ENCODE assay signal across 10 mouse cellular contexts in the genomic region with DNA sequence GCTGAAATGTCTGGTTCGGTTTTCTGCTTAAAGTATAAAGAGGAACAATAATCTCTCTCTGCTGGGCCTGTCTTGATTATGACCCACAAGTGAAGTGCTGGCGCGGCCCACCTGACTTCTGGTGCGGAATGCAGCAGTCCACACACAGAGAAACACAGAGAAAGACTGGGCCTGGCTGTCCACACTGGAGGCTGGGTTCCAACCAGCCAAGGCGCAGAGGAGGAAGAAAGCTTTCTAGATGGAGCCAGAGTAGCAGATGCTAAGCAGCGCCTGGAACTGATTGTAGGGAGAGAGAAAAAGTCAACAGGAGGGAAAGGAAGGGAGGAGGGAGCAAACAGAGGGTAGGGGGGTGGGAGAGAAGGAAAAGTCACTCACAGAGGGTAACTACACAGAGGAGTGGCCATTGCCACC.
DNase-seq lines count a peak whose midpoint lies in the region; ATAC-seq and TF ChIP-seq lines count a peak whose summit lies in the region.
"Had no signal": no experiment of that assay in that cellular context is flagged by ENCODE, and none has a peak within 500 bp of the region (broad histone marks: within the 10 kb centered on the region; RNA-seq: fewer than 3 reads in every experiment).

No protein-coding gene starts in this region.

- no peaks in the 10 kb centered on the region for H3K36me3 ChIP-seq in intestine, embryonic 14.5 days (ENCODE audit: control insufficient read depth, insufficient read depth, low read length)
- no peaks in the 10 kb centered on the region for H3K36me3 ChIP-seq in intestine, postnatal 0 days (ENCODE audit: control insufficient read depth, insufficient read depth)
- no peaks in the 10 kb centered on the region for H3K36me3 ChIP-seq in forebrain, postnatal 0 days (ENCODE audit: insufficient read depth)
- H3K36me3 ChIP-seq in stomach, embryonic 16.5 days (ENCODE audit: control insufficient read depth, insufficient read depth, low read length): no peaks in the 10 kb centered on the region
- H3K36me3 ChIP-seq: midbrain, embryonic 12.5 days had no signal

- DNase-seq in intestine, embryonic 14.5 days (ENCODE audit: low spot score): no peak
- no peak for DNase-seq in forebrain, postnatal 0 days
- DNase-seq in left cerebral cortex, postnatal 25 days (ENCODE audit: low spot score in 2 of 2): peak; percentile 61 to 81
- no peak for DNase-seq in adrenal gland, postnatal 4 days (ENCODE audit: low spot score in 2 of 2)
- DNase-seq in adrenal gland, postnatal 14 days: no peak

- intact Hi-C loops in left cerebral cortex, postnatal 25 days (cut with DNase I): loop anchor here (1.0 to 10.0 kb wide), 4 partner anchors 54 to 261 kb away; no protein-coding TSS in a partner anchor

- TF ChIP-seq CTCF in intestine, postnatal 0 days (IDR thresholded peaks at IDR 0.05; ENCODE audit: low read depth): no peak
- TF ChIP-seq CTCF in forebrain, postnatal 0 days (IDR thresholded peaks at IDR 0.05; ENCODE audit: low read depth): no peak

- H3K4me2 ChIP-seq in intestine, embryonic 14.5 days (ENCODE audit: low read length): no peak overlapping the region
- H3K4me2 ChIP-seq in intestine, postnatal 0 days (replicated peaks; ENCODE audit: low read depth): no peak overlapping the region
- no peak overlapping the region for H3K4me2 ChIP-seq in forebrain, postnatal 0 days (ENCODE audit: low read depth)
- peak overlapping the region; percentile 12; the same call in 1 of the 2 replicates for H3K4me2 ChIP-seq in stomach, embryonic 16.5 days (ENCODE audit: low read depth, low read length)

- 49% methylated on average over 6 of the region's 6 CpGs for WGBS in intestine, embryonic 14.5 days
- 63% methylated on average over 6 of the region's 6 CpGs for WGBS in intestine, postnatal 0 days
- WGBS in forebrain, postnatal 0 days: 58% methylated on average over 6 of the region's 6 CpGs
- 44% methylated on average over 6 of the region's 6 CpGs for WGBS in stomach, embryonic 16.5 days

- ATAC-seq in intestine, embryonic 14.5 days (replicated peaks; ENCODE audit: low FRiP score, low TSS enrichment, low read depth): no peak; the same call in 1 of the 2 replicates
- ATAC-seq in intestine, postnatal 0 days: no peak
- 0 out of 2 replicates have a peak, but pooled peaks have one; percentile 3 for ATAC-seq in common myeloid progenitor, adult 5-6 weeks (replicated peaks; ENCODE audit: low read depth, poor library complexity, severe bottlenecking)
- ATAC-seq in forebrain, postnatal 0 days: peak; percentile 64
- peak; percentile 81 for ATAC-seq in stomach, embryonic 16.5 days (ENCODE audit: insufficient read depth, low FRiP score)

- H3K9ac ChIP-seq in intestine, embryonic 14.5 days (ENCODE audit: low read length): no peak overlapping the region
- H3K9ac ChIP-seq in intestine, postnatal 0 days (ENCODE audit: low read depth, low read length): no peak overlapping the region
- no peak overlapping the region for H3K9ac ChIP-seq in forebrain, postnatal 0 days
- H3K9ac ChIP-seq in stomach, embryonic 16.5 days (ENCODE audit: low read length): peak overlapping the region; percentile 62
- H3K9ac ChIP-seq: midbrain, embryonic 12.5 days had no signal

- H3K4me3 ChIP-seq in intestine, embryonic 14.5 days (ENCODE audit: low read depth, low read length): no peak overlapping the region
- H3K4me3 ChIP-seq in intestine, postnatal 0 days (ENCODE audit: low read depth, low read length): no peak overlapping the region
- H3K4me3 ChIP-seq in forebrain, postnatal 0 days (ENCODE audit: low read depth, low read length): no peak overlapping the region
- H3K4me3 ChIP-seq in stomach, embryonic 16.5 days (replicated peaks; ENCODE audit: low read length): no peak overlapping the region
- H3K4me3 ChIP-seq: erythroblast, embryonic 14.5 days; midbrain, embryonic 12.5 days had no signal

- no peaks in the 10 kb centered on the region for H3K9me3 ChIP-seq in intestine, embryonic 14.5 days (ENCODE audit: control insufficient read depth, low read length)
- no peaks in the 10 kb centered on the region for H3K9me3 ChIP-seq in intestine, postnatal 0 days (ENCODE audit: control insufficient read depth)
- no peaks in the 10 kb centered on the region for H3K9me3 ChIP-seq in forebrain, postnatal 0 days (ENCODE audit: low read length)
- H3K9me3 ChIP-seq in stomach, embryonic 16.5 days (replicated peaks; ENCODE audit: control insufficient read depth, low read length): no peaks in the 10 kb centered on the region
- H3K9me3 ChIP-seq: midbrain, embryonic 12.5 days had no signal

- no peaks in the 10 kb centered on the region for H3K27me3 ChIP-seq in intestine, embryonic 14.5 days (replicated peaks; ENCODE audit: control insufficient read depth, insufficient read depth, low read length)
- H3K27me3 ChIP-seq in intestine, postnatal 0 days (replicated peaks; ENCODE audit: control insufficient read depth, insufficient read depth, low read length): no peaks in the 10 kb centered on the region
- H3K27me3 ChIP-seq in forebrain, postnatal 0 days (ENCODE audit: insufficient read depth, low read length): no peaks in the 10 kb centered on the region
- no peaks in the 10 kb centered on the region for H3K27me3 ChIP-seq in stomach, embryonic 16.5 days (ENCODE audit: control insufficient read depth, insufficient read depth, low read length)

- H3K4me1 ChIP-seq in intestine, embryonic 14.5 days (replicated peaks; ENCODE audit: control insufficient read depth, insufficient read depth, low read length): peaks cover 30% of the 10 kb centered on the region
- 0 out of 2 replicates have a peak, but pooled peaks cover 3% of the 10 kb centered on the region for H3K4me1 ChIP-seq in intestine, postnatal 0 days (replicated peaks; ENCODE audit: control insufficient read depth, insufficient read depth, low read length)
- H3K4me1 ChIP-seq in forebrain, postnatal 0 days (ENCODE audit: insufficient read depth): 0 out of 2 replicates have a peak, but pooled peaks cover 16% of the 10 kb centered on the region
- H3K4me1 ChIP-seq in stomach, embryonic 16.5 days (ENCODE audit: control insufficient read depth, insufficient read depth, low read length): peaks cover 29% of the 10 kb centered on the region

- peak overlapping the region; percentile 33 for H3K27ac ChIP-seq in intestine, embryonic 14.5 days (ENCODE audit: low read depth)
- no peak overlapping the region for H3K27ac ChIP-seq in intestine, postnatal 0 days (ENCODE audit: low read depth, low read length)
- H3K27ac ChIP-seq in forebrain, postnatal 0 days (ENCODE audit: low read depth, low read length): peak overlapping the region; percentile 69
- H3K27ac ChIP-seq in stomach, embryonic 16.5 days (ENCODE audit: low read length): peak overlapping the region; percentile 94
- H3K27ac ChIP-seq: midbrain, embryonic 12.5 days had no signal

Comparison
In these comparisons a context has a peak if more than half of its experiments do, and no peak if none do; other contexts are left out.
1. ATAC-seq: peak in common myeloid progenitor, adult 5-6 weeks (single experiment), forebrain, postnatal 0 days (single experiment) and stomach, embryonic 16.5 days (single experiment); none in intestine, embryonic 14.5 days (single experiment) and intestine, postnatal 0 days (single experiment).
2. DNase-seq: peak in left cerebral cortex, postnatal 25 days (2 of 2); none in intestine, embryonic 14.5 days (single experiment), forebrain, postnatal 0 days (single experiment), adrenal gland, postnatal 4 days (0 of 2) and adrenal gland, postnatal 14 days (single experiment).